Mouse (Mus musculus) lung, postnatal 0 days (tissue): ENCODE data around the gene Ttc30a1. TPM values are rescaled to one million over a fixed set of nuclear protein-coding genes. Genes with fewer than 3 reads are reported as not detected.
A peak's percentile ranks its signal among the peaks of the same experiment; 100 is the strongest.
"Not testable (repeated sequence)": the region's sequence is repeated elsewhere in the genome, so short reads cannot be mapped to it uniquely, and the experiment has no call there.

Experiments
- ATAC-seq: fragments of 200-750 bp; cut with Nextera tagmentation; 2 replicates; pipeline ENCODE4 v1.8.0; 2017; ENCODE audit warnings: moderate library complexity
- DNase-seq: peaks from one replicate; pipeline ENCODE4 v3.0.0-alpha.2; 2016; ENCODE audit warnings: low spot score
- H3K27ac ChIP-seq: fragments of 300-500 bp; sonication (generic); 2 replicates; pipeline ENCODE4 v1.5.1; 2014; ENCODE audit warnings: antibody characterized with exemption, mild to moderate bottlenecking, low read length, mixed read lengths
- H3K27me3 ChIP-seq: fragments of 300-500 bp; sonication (generic); replicated peaks from 2 replicates; pipeline ENCODE4 v1.6.1; 2014; ENCODE audit warnings: low read length, mixed read lengths; ENCODE audit not compliant: insufficient read depth
- H3K36me3 ChIP-seq: fragments of 300-500 bp; sonication (generic); 2 replicates; pipeline ENCODE4 v1.6.1; 2014; ENCODE audit warnings: low read length, mixed read lengths; ENCODE audit not compliant: insufficient read depth
- H3K4me1 ChIP-seq: fragments of 300-500 bp; sonication (generic); 2 replicates; pipeline ENCODE4 v1.6.1; 2014; ENCODE audit warnings: antibody characterized with exemption, low read depth, low read length, mixed read lengths; ENCODE audit not compliant: insufficient read depth
- H3K4me2 ChIP-seq: fragments of 300-500 bp; sonication (generic); replicated peaks from 2 replicates; pipeline ENCODE4 v1.6.1; 2014; ENCODE audit warnings: low read depth, mild to moderate bottlenecking, low read length, moderate library complexity, mixed read lengths
- H3K4me3 ChIP-seq: fragments of 300-500 bp; sonication (generic); 2 replicates; pipeline ENCODE4 v1.5.1; 2014; ENCODE audit warnings: low read depth, low read length
- H3K9ac ChIP-seq: fragments of 300-500 bp; sonication (generic); replicated peaks from 2 replicates; pipeline ENCODE4 v1.6.1; 2014; ENCODE audit warnings: low read depth, mild to moderate bottlenecking
- H3K9me3 ChIP-seq: fragments of 300-500 bp; sonication (generic); 2 replicates; pipeline ENCODE4 v1.6.1; 2016; ENCODE audit warnings: low read length, mixed read lengths
- CTCF ChIP-seq: IDR thresholded peaks from 2 replicates; pipeline ENCODE4 v1.5.1; 2016; ENCODE audit warnings: antibody characterized with exemption, mild to moderate bottlenecking
- EP300 ChIP-seq: IDR thresholded peaks from 2 replicates; pipeline ENCODE4 v1.6.1; 2016; ENCODE audit warnings: antibody characterized with exemption, mild to moderate bottlenecking, control low read depth
- WGBS: fragments of 180-500 bp; shearing (Covaris S2); extraction: QIAGEN DNeasy Blood & Tissue Kit; methylation state at CpG from one replicate; pipeline ENCODE4 v1.1.7; 2014; 5-methylcytosine and 5-hydroxymethylcytosine counted together
- polyA plus RNA-seq: library from polyadenylated mRNA; unstranded; fragments of >200 nt; fragmentation: Nextera tagmentation; extraction: Ambion mirVana; gene quantifications from 2 replicates; pipeline ENCODE4 v1.2.1, GENCODE M21; 2015

The Ttc30a1 gene
- polyA plus RNA-seq, 1 experiment from 2014 or later, result 2.8 TPM

DNA sequence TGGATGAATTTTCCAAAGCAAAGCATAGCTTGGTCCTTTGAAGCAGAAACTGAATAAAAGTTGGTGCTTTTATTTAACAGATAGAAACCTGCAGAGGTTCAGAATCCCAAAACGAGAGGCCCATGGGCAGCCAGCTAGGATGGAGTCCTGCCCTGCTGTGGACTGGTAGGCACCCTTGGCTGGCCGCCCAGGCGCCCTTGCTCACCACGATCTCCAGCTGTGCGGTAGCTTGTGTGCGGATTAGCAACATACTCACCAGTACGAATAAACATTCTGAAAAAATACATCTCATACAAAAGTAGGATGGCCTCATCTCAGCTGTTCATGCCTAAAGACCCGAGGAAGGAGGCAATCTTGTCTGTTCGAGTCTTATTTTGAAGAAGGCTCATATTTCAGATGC lies 6.0 kb upstream of the Ttc30a1 start:
- Histone ChIP-seq H3K27me3 (no peaks in the 10 kb centered on the region), H3K4me2 (no peak overlapping the region), H3K9ac (no peak overlapping the region), H3K36me3 (no peaks in the 10 kb centered on the region), H3K4me3 (no peak overlapping the region), H3K4me1 (peaks cover 4% of the 10 kb centered on the region; the same call in 1 of the 2 replicates), H3K27ac (no peak overlapping the region), H3K9me3 (no peaks in the 10 kb centered on the region)
- WGBS, result 62% methylated on average over 9 of the region's 9 CpGs
- DNase-seq, result no peak
- ATAC-seq, result no peak
- TF ChIP-seq CTCF, result no peak
- no peak for TF ChIP-seq EP300

DNA sequence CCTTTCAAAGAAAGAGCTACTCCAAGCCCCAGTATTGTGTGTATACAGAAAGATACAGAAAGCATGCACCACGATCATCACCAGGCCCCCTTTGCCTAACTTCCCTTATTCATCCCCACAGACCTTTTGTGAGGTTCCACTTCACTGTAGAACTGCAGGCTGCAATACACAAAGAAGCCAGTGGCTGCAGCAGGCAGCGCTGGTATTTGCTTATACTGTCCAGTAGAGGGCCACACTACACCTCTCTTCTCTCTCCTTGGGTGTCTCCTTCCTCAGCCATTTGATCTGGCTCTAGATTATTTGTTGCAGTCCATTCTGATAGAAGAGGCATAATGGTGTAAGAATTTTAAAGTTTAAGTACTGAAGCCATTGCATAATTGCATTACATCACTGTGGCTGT lies 3.4 kb upstream of the Ttc30a1 start:
- H3K4me3 ChIP-seq, result no peak overlapping the region
- TF ChIP-seq EP300 (no peak), CTCF (peak; percentile 99)
- DNase-seq (peak; percentile 93), ATAC-seq (peak; percentile 76)
- H3K27ac ChIP-seq, result no peak overlapping the region
- no peaks in the 10 kb centered on the region for H3K9me3 ChIP-seq
- no peak overlapping the region for H3K4me2 ChIP-seq
- H3K9ac ChIP-seq, result no peak overlapping the region
- WGBS, result 0% methylated on average over 2 of the region's 2 CpGs
- H3K36me3 ChIP-seq, result no peaks in the 10 kb centered on the region
- H3K27me3 ChIP-seq, result no peaks in the 10 kb centered on the region
- no peaks in the 10 kb centered on the region for H3K4me1 ChIP-seq

DNA sequence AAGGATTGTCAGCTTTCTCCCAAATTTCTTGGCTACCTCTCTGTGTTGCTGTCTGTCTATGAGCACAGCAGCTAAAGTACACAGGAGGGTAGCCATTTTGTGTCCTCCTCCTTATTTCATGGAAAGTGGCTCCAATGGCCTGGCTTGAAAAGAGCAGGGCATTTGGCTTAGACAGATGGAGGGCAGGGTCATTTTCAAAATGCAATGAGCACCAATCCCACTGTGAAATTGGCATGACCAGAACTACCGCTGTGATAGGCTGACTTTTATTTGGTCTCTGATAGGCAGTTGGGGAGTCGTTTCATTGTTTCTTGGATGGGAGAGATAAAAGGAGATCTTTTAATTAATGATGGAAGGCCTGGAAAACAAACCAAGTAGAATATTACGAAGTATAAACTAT lies 2.1 kb upstream of the Ttc30a1 start:
- Histone ChIP-seq H3K27ac (no peak overlapping the region), H3K36me3 (no peaks in the 10 kb centered on the region), H3K4me2 (no peak overlapping the region), H3K4me3 (no peak overlapping the region), H3K27me3 (no peaks in the 10 kb centered on the region), H3K9ac (no peak overlapping the region), H3K9me3 (no peaks in the 10 kb centered on the region), H3K4me1 (no peaks in the 10 kb centered on the region)
- 61% methylated on average over 3 of the region's 3 CpGs for WGBS
- TF ChIP-seq EP300, result no peak
- TF ChIP-seq CTCF, result no peak
- no peak for DNase-seq
- no peak for ATAC-seq

DNA sequence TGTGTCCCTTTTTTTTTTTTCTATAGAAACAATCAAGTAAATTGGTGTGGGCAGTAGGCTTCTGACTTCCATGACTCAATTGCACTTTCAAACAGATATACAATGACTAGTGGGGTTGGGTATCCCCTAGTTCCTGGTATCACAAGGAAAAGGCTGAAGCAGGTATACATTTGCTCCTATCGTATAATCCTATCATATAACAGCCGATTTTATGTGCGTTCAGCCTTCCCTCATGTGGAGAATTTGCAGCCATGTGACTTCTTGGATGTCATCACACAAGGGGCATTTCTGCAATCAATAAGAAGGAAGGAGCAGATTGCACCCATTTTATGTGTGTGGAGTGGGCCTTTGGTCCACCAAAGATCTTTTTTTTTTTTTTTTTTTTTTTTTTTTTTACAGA lies 1.3 kb upstream of the Ttc30a1 start:
- no peaks in the 10 kb centered on the region for H3K27me3 ChIP-seq
- ATAC-seq, result no peak

DNA sequence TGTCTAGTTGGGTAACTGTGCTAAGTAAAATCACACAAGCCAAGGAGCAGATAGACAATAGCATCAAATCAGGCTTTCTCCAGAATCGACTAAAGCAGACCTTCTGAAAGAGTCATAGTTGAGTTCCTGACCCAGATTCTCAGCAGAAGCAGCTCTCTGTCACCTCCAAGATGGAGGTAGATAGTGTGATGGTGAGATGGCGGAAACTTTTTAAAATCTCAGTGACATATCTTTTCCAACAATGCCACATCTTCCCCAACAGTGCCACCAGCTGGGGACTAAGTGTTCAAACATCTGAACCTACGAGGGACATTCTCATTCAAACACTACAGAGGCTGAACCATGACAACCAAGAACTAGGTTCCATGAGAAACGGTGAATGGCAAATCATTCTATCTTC lies 859 bp upstream of the Ttc30a1 start:
- H3K9ac ChIP-seq, result no peak overlapping the region
- DNase-seq (no peak), ATAC-seq (no peak)
- H3K36me3 ChIP-seq, result no peaks in the 10 kb centered on the region
- no peak overlapping the region for H3K27ac ChIP-seq
- H3K4me2 ChIP-seq, result no peak overlapping the region
- 93% methylated on average over 4 of the region's 4 CpGs for WGBS
- no peak overlapping the region for H3K4me3 ChIP-seq
- no peaks in the 10 kb centered on the region for H3K4me1 ChIP-seq
- no peaks in the 10 kb centered on the region for H3K9me3 ChIP-seq
- TF ChIP-seq CTCF, result peak; percentile 28; the same call in 1 of the 2 replicates
- no peak for TF ChIP-seq EP300
- H3K27me3 ChIP-seq, result no peaks in the 10 kb centered on the region

More for the DNA sequence above, 1.3 kb upstream of the Ttc30a1 start:
- WGBS, result 95% methylated on average over 3 of the region's 3 CpGs
- no peak overlapping the region for H3K27ac ChIP-seq
- no peak overlapping the region for H3K4me3 ChIP-seq
- no peaks in the 10 kb centered on the region for H3K4me1 ChIP-seq
- no peak overlapping the region for H3K9ac ChIP-seq
- H3K9me3 ChIP-seq, result no peaks in the 10 kb centered on the region
- TF ChIP-seq CTCF (no peak), EP300 (no peak)
- H3K4me2 ChIP-seq, result no peak overlapping the region
- H3K36me3 ChIP-seq, result no peaks in the 10 kb centered on the region
- DNase-seq, result no peak

DNA sequence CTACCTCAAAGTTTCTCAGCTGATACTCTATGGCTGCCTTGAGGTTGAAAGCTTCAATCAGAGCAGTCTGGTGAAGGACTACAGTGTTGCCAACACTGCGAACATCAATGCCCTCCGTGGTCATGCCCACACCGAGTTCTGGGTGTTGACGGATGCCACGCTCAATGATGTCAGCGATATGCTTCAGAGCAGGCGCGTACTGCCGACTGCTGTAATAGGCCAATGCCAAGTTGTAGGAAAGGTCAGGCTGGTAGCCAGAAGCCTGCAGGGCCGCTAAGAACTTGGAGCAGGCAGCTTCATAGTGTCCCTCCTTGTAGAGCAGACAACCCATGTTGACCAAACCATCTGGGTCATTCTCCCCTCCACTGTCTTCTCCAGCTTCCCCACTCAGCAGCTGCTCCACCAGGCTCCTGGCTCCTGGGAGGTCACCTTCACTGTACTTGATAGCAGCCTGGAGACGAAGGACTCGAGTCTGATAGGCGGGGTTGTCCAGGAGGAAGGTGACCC lies 781 bp downstream of the Ttc30a1 start:
- Histone ChIP-seq H3K4me2 (peak overlapping the region; percentile 56), H3K4me3 (peak overlapping the region; percentile 52)
- not testable (repeated sequence) for H3K9ac ChIP-seq, H3K4me1 ChIP-seq, H3K9me3 ChIP-seq, H3K27me3 ChIP-seq, ATAC-seq, H3K27ac ChIP-seq, H3K36me3 ChIP-seq, DNase-seq
- 98% methylated on average over 12 of the region's 13 CpGs for WGBS

DNA sequence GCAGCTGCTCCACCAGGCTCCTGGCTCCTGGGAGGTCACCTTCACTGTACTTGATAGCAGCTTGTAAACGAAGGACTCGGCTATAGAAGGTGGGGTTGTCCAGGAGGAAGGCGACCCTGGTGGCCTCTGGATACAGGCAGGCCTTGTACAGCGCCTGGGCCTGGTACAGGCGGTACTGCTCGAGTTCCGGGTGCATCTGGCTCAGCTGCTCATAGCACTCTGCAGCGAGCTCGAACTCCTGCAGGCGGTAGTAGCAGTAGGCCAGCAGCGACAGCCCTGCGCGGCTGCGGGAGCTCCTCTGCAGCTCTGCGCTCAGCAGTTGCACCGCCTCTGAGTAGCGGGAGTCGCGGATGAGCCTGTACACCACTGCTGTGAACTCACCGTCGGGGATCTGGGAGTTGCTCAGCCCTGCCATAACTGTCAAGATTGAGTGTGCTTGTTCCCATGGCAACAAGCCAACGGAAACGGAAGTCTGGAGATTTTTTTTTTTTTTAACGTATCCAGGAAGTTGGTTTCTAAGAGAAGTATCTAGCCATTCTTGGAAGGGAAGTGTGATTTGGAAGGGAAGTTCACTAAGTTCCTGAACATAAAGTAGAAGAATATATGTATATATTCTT lies 3.9 kb downstream of the Ttc30a1 start, which contains the start of gene Ttc30a2:
Gene Ttc30a2 (minus strand): TSS at position 419 of the 617 bp plus-strand sequence.
- not testable (repeated sequence) for H3K27me3 ChIP-seq, H3K27ac ChIP-seq, H3K9ac ChIP-seq, H3K4me2 ChIP-seq, H3K4me3 ChIP-seq, H3K4me1 ChIP-seq, H3K36me3 ChIP-seq, H3K9me3 ChIP-seq
- WGBS, result 38% methylated on average over 14 of the region's 24 CpGs
- DNase-seq (peak; percentile 78), ATAC-seq (peak; percentile 53)
- peak; percentile 91 for TF ChIP-seq EP300
